Mouse (Mus musculus) liver, embryonic 15.5 days (tissue): ENCODE data around the gene R3hdm1. TPM values are rescaled to one million over a fixed set of nuclear protein-coding genes. Genes with fewer than 3 reads are reported as not detected.

Experiments
- ATAC-seq: fragments of 200-750 bp; cut with Nextera tagmentation; 2 replicates; pipeline ENCODE4 v1.8.0; 2017; ENCODE audit warnings: moderate number of reproducible peaks, mild to moderate bottlenecking, moderate library complexity; ENCODE audit not compliant: insufficient read depth
- H3K27ac ChIP-seq: fragments of 300-500 bp; sonication (generic); replicated peaks from 2 replicates; pipeline ENCODE4 v1.5.1; 2015; ENCODE audit warnings: mild to moderate bottlenecking, inconsistent platforms
- H3K27me3 ChIP-seq: fragments of 300-500 bp; sonication (generic); 2 replicates; pipeline ENCODE4 v1.6.1; 2015; ENCODE audit warnings: mild to moderate bottlenecking, inconsistent platforms
- H3K36me3 ChIP-seq: fragments of 300-500 bp; sonication (generic); replicated peaks from 2 replicates; pipeline ENCODE4 v1.6.1; 2015; ENCODE audit warnings: moderate library complexity, mild to moderate bottlenecking, inconsistent platforms
- H3K4me1 ChIP-seq: fragments of 300-500 bp; sonication (generic); replicated peaks from 2 replicates; pipeline ENCODE4 v1.6.1; 2015; ENCODE audit warnings: inconsistent platforms
- H3K4me2 ChIP-seq: fragments of 300-500 bp; sonication (generic); 2 replicates; pipeline ENCODE4 v1.6.1; 2015; ENCODE audit warnings: moderate library complexity, mild to moderate bottlenecking, inconsistent platforms
- H3K4me3 ChIP-seq: fragments of 300-500 bp; sonication (generic); replicated peaks from 2 replicates; pipeline ENCODE4 v1.5.1; 2015; ENCODE audit warnings: mild to moderate bottlenecking, inconsistent platforms
- H3K9ac ChIP-seq: fragments of 300-500 bp; sonication (generic); 2 replicates; pipeline ENCODE4 v1.6.1; 2015; ENCODE audit warnings: moderate library complexity, mild to moderate bottlenecking, inconsistent platforms
- H3K9me3 ChIP-seq: fragments of 300-500 bp; sonication (generic); replicated peaks from 2 replicates; pipeline ENCODE4 v1.6.1; 2016; ENCODE audit warnings: inconsistent platforms
- WGBS: fragments of 180-500 bp; shearing (Covaris S2); methylation state at CpG from one replicate; pipeline ENCODE4 v1.1.7; 2015; ENCODE audit warnings: mixed read lengths; ENCODE audit not compliant: insufficient replicate concordance; 5-methylcytosine and 5-hydroxymethylcytosine counted together
- polyA plus RNA-seq: library from polyadenylated mRNA; unstranded; fragments of >200 nt; fragmentation: Nextera tagmentation; extraction: Ambion mirVana; gene quantifications from 2 replicates; pipeline ENCODE4 v1.2.1, GENCODE M21; 2015

The R3hdm1 gene
- polyA plus RNA-seq = 27.7 and 31.1 TPM in 2 replicates

- no peaks in the 10 kb centered on the region; the same call in 1 of the 2 replicates for H3K36me3 ChIP-seq
- peak; percentile 89 for ATAC-seq
- WGBS = under 1% methylated on average over 43 of the region's 43 CpGs
- H3K4me2 ChIP-seq = peak within 1 kb of the TSS; percentile 74
- no peaks in the 10 kb centered on the region for H3K9me3 ChIP-seq
- H3K27me3 ChIP-seq = no peaks in the 10 kb centered on the region
- peak within 1 kb of the TSS; percentile 85 for H3K4me3 ChIP-seq
- peaks cover 38% of the 10 kb centered on the region for H3K4me1 ChIP-seq
- H3K27ac ChIP-seq = peak within 1 kb of the TSS; percentile 93
- peak within 1 kb of the TSS; percentile 93 for H3K9ac ChIP-seq
Measured at GRCm38 (mm10) chr1:128102641-128103461, at the start of gene R3hdm1, which contains the start of gene Zranb3. R3hdm1 (plus strand) TSS chr1:128103301. Zranb3 (minus strand) TSS chr1:128103047.

- H3K27ac ChIP-seq = no peak overlapping the region
- H3K36me3 ChIP-seq = no peaks in the 10 kb centered on the region
- H3K9ac ChIP-seq = no peak overlapping the region
- no peak for ATAC-seq
- no peaks in the 10 kb centered on the region for H3K27me3 ChIP-seq
- H3K4me3 ChIP-seq = no peak overlapping the region
- H3K4me1 ChIP-seq = peaks cover 7% of the 10 kb centered on the region; the same call in 1 of the 2 replicates
- H3K9me3 ChIP-seq = no peaks in the 10 kb centered on the region
- H3K4me2 ChIP-seq = no peak overlapping the region
- WGBS = 66% methylated on average over 4 of the region's 4 CpGs
Measured at GRCm38 (mm10) chr1:128057269-128057668, 45.8 kb upstream of the R3hdm1 start.

- WGBS = 75% methylated on average over 5 of the region's 5 CpGs
- H3K4me3 ChIP-seq = no peak overlapping the region
- H3K9ac ChIP-seq = no peak overlapping the region
- no peak overlapping the region for H3K4me2 ChIP-seq
- H3K27me3 ChIP-seq = no peaks in the 10 kb centered on the region
- no peak overlapping the region for H3K27ac ChIP-seq
- H3K36me3 ChIP-seq = no peaks in the 10 kb centered on the region
- no peaks in the 10 kb centered on the region for H3K9me3 ChIP-seq
- H3K4me1 ChIP-seq = peaks cover 7% of the 10 kb centered on the region; the same call in 1 of the 2 replicates
- ATAC-seq = no peak
Measured at GRCm38 (mm10) chr1:128058625-128059024, 44.5 kb upstream of the R3hdm1 start.

GRCm38 (mm10) chr1:128060655-128061344 lies 42.3 kb upstream of the R3hdm1 start:
- no peak overlapping the region for H3K9ac ChIP-seq
- H3K4me2 ChIP-seq = no peak overlapping the region
- H3K4me1 ChIP-seq = peaks cover 7% of the 10 kb centered on the region; the same call in 1 of the 2 replicates
- no peak for ATAC-seq
- no peaks in the 10 kb centered on the region for H3K9me3 ChIP-seq
- H3K27me3 ChIP-seq = no peaks in the 10 kb centered on the region
- 47% methylated on average over 8 of the region's 8 CpGs for WGBS
- no peaks in the 10 kb centered on the region for H3K36me3 ChIP-seq
- no peak overlapping the region for H3K4me3 ChIP-seq
- no peak overlapping the region for H3K27ac ChIP-seq

- Histone ChIP-seq H3K4me2 (no peak overlapping the region), H3K9me3 (no peaks in the 10 kb centered on the region), H3K36me3 (no peaks in the 10 kb centered on the region), H3K4me3 (no peak overlapping the region), H3K27ac (no peak overlapping the region), H3K9ac (no peak overlapping the region), H3K4me1 (peaks cover 7% of the 10 kb centered on the region; the same call in 1 of the 2 replicates), H3K27me3 (no peaks in the 10 kb centered on the region)
- 70% methylated on average over 1 of the region's 1 CpGs for WGBS
- ATAC-seq = no peak
Measured at GRCm38 (mm10) chr1:128061401-128061800, 41.7 kb upstream of the R3hdm1 start.

- Histone ChIP-seq H3K27ac (no peak overlapping the region), H3K9me3 (no peaks in the 10 kb centered on the region), H3K9ac (no peak overlapping the region), H3K4me1 (peaks cover 7% of the 10 kb centered on the region; the same call in 1 of the 2 replicates), H3K4me3 (no peak overlapping the region), H3K4me2 (no peak overlapping the region), H3K36me3 (no peaks in the 10 kb centered on the region), H3K27me3 (no peaks in the 10 kb centered on the region)
- WGBS = 34% methylated on average over 1 of the region's 1 CpGs
- no peak for ATAC-seq
Measured at GRCm38 (mm10) chr1:128062167-128062566, 40.9 kb upstream of the R3hdm1 start.

- Histone ChIP-seq H3K4me1 (peaks cover 16% of the 10 kb centered on the region), H3K9ac (no peak overlapping the region), H3K4me2 (no peak overlapping the region), H3K27me3 (no peaks in the 10 kb centered on the region), H3K36me3 (no peaks in the 10 kb centered on the region), H3K4me3 (no peak overlapping the region), H3K27ac (no peak overlapping the region), H3K9me3 (no peaks in the 10 kb centered on the region)
- ATAC-seq = no peak
- 89% methylated on average over 6 of the region's 6 CpGs for WGBS
Measured at GRCm38 (mm10) chr1:128064716-128065115, 38.4 kb upstream of the R3hdm1 start.

- 23% methylated on average over 2 of the region's 2 CpGs for WGBS
- ATAC-seq = peak; percentile 44
- Histone ChIP-seq H3K9me3 (no peaks in the 10 kb centered on the region), H3K27me3 (no peaks in the 10 kb centered on the region), H3K4me3 (no peak overlapping the region), H3K36me3 (no peaks in the 10 kb centered on the region), H3K4me2 (no peak overlapping the region), H3K27ac (peak overlapping the region; percentile 31; the same call in 1 of the 2 replicates), H3K4me1 (peaks cover 9% of the 10 kb centered on the region), H3K9ac (no peak overlapping the region)
Measured at GRCm38 (mm10) chr1:128068945-128069397, 34.1 kb upstream of the R3hdm1 start.

GRCm38 (mm10) chr1:128070003-128070402 lies 33.1 kb upstream of the R3hdm1 start:
- H3K9me3 ChIP-seq = no peaks in the 10 kb centered on the region
- no peaks in the 10 kb centered on the region for H3K36me3 ChIP-seq
- no peak overlapping the region for H3K27ac ChIP-seq
- ATAC-seq = no peak
- H3K27me3 ChIP-seq = no peaks in the 10 kb centered on the region
- no peak overlapping the region for H3K4me2 ChIP-seq
- WGBS = 75% methylated on average over 3 of the region's 3 CpGs
- peaks cover 9% of the 10 kb centered on the region for H3K4me1 ChIP-seq
- H3K9ac ChIP-seq = no peak overlapping the region
- no peak overlapping the region for H3K4me3 ChIP-seq

GRCm38 (mm10) chr1:128073051-128073450 lies 30.1 kb upstream of the R3hdm1 start:
- ATAC-seq = no peak
- no peak overlapping the region for H3K4me3 ChIP-seq
- H3K27ac ChIP-seq = no peak overlapping the region
- 82% methylated on average over 6 of the region's 6 CpGs for WGBS
- no peak overlapping the region for H3K9ac ChIP-seq
- H3K4me1 ChIP-seq = peaks cover 9% of the 10 kb centered on the region
- no peaks in the 10 kb centered on the region for H3K9me3 ChIP-seq
- no peaks in the 10 kb centered on the region for H3K36me3 ChIP-seq
- no peak overlapping the region for H3K4me2 ChIP-seq
- no peaks in the 10 kb centered on the region for H3K27me3 ChIP-seq

- Histone ChIP-seq H3K27ac (no peak overlapping the region), H3K4me3 (no peak overlapping the region), H3K9me3 (no peaks in the 10 kb centered on the region), H3K27me3 (no peaks in the 10 kb centered on the region), H3K4me1 (no peaks in the 10 kb centered on the region), H3K9ac (no peak overlapping the region), H3K36me3 (no peaks in the 10 kb centered on the region), H3K4me2 (no peak overlapping the region)
- 66% methylated on average over 8 of the region's 8 CpGs for WGBS
- no peak for ATAC-seq
Measured at GRCm38 (mm10) chr1:128076791-128077479, 26.2 kb upstream of the R3hdm1 start.
